Mouse (Mus musculus): ENCODE results near the gene Myo1e. TPM values are rescaled to one million over a fixed set of nuclear protein-coding genes. Genes with fewer than 3 reads are reported as not detected.

Myo1e gene
- polyA plus RNA-seq, 1 experiment from 2014 or later = 10.7 TPM

GRCm38 (mm10) chr9:70439959-70440358 lies 232.8 kb downstream of the Myo1e start:
- Histone ChIP-seq H3K27ac (ENCODE audit: low read depth, low read length) (no peak overlapping the region), H3K36me3 (ENCODE audit: control insufficient read depth, insufficient read depth, low read length) (peaks cover 11% of the 10 kb centered on the region), H3K9ac (ENCODE audit: low read length) (no peak overlapping the region), H3K4me2 (ENCODE audit: low read depth) (no peak overlapping the region), H3K4me3 (ENCODE audit: low read depth, low read length) (no peak overlapping the region), H3K27me3 (ENCODE audit: control insufficient read depth, insufficient read depth, low read length) (no peaks in the 10 kb centered on the region), H3K4me1 (ENCODE audit: control insufficient read depth, insufficient read depth, low read length) (no peaks in the 10 kb centered on the region), H3K9me3 (ENCODE audit: control insufficient read depth, low read length) (no peaks in the 10 kb centered on the region)
- 98% methylated on average over 4 of the region's 4 CpGs for WGBS
- ATAC-seq (ENCODE audit: insufficient read depth, low FRiP score, low TSS enrichment) (no peak), DNase-seq (ENCODE audit: low spot score) (no peak)

DNA sequence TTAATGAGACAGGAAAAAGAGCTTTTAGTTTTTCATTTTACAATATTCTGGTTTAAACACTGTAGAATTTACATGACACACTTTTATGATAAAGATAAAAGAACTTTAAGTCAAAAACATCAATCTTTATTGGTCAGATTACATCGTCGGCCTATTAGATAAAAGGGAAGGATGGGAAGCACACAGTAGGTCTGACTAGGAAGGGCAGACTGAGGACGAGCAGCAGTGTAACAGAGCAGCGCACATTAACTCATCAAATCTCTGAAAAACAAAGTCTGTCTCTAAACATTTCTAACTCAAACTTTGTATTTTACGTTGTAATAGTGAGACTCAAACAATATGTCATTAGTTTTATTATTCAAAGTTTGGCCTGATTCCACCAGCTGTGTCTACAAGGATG lies 241.9 kb downstream of the Myo1e start:
- H3K4me1 ChIP-seq (ENCODE audit: control insufficient read depth, insufficient read depth, low read length) = no peaks in the 10 kb centered on the region
- H3K27ac ChIP-seq (ENCODE audit: low read depth, low read length) = no peak overlapping the region
- H3K4me3 ChIP-seq (ENCODE audit: low read depth, low read length) = no peak overlapping the region
- no peaks in the 10 kb centered on the region for H3K27me3 ChIP-seq (ENCODE audit: control insufficient read depth, insufficient read depth, low read length)
- 95% methylated on average over 5 of the region's 5 CpGs for WGBS
- H3K9ac ChIP-seq (ENCODE audit: low read length) = no peak overlapping the region
- no peak overlapping the region for H3K4me2 ChIP-seq (ENCODE audit: low read depth)
- no peak for DNase-seq (ENCODE audit: low spot score)
- no peaks in the 10 kb centered on the region for H3K9me3 ChIP-seq (ENCODE audit: control insufficient read depth, low read length)
- peaks cover 8% of the 10 kb centered on the region for H3K36me3 ChIP-seq (ENCODE audit: control insufficient read depth, insufficient read depth, low read length)
- no peak for ATAC-seq (ENCODE audit: insufficient read depth, low FRiP score, low TSS enrichment)

Small RNAs within 50 kb of the gene (microRNA-seq; reads per million reads assigned to microRNA genes)
- gene Mir5626 = 4.4 reads per million, percentile 11 among the genes with 10 or more reads in this experiment

Other genes with a start within 250 kb of the Myo1e start
- 114 and 121 TPM in 2 replicates for gene Bnip2, start 217.9 kb upstream of the Myo1e start, polyA plus RNA-seq (2014; fragmentation: Nextera tagmentation; extraction: Ambion mirVana)
- 192 and 195 TPM in 2 replicates for gene Gtf2a2, start 194.8 kb upstream of the Myo1e start, polyA plus RNA-seq (2014; fragmentation: Nextera tagmentation; extraction: Ambion mirVana)
- gene Gcnt3, start 169.3 kb upstream of the Myo1e start, polyA plus RNA-seq (2014; fragmentation: Nextera tagmentation; extraction: Ambion mirVana) = not detected in 2 replicates
- gene Fam81a, start 64.8 kb upstream of the Myo1e start, polyA plus RNA-seq (2014; fragmentation: Nextera tagmentation; extraction: Ambion mirVana) = 2.3 and 2.4 TPM in 2 replicates
- gene Ccnb2, start 214.2 kb downstream of the Myo1e start, polyA plus RNA-seq (2014; fragmentation: Nextera tagmentation; extraction: Ambion mirVana) = 190 and 195 TPM in 2 replicates